Mouse (Mus musculus): ENCODE data around the gene Marveld3. TPM values are rescaled to one million over a fixed set of nuclear protein-coding genes. Genes with fewer than 3 reads are reported as not detected.

Gene Marveld3
- total RNA-seq (2021), result under 1 TPM; 0.18 to 0.27 TPM
- long read RNA-seq, experiment 1, partial matches to known transcripts, result 0 of 1 reads
- long read RNA-seq, experiment 1, other reads (novel, unspliced or antisense), result 1 of 1 reads
- long read RNA-seq, experiment 2, result 0 reads

DNA sequence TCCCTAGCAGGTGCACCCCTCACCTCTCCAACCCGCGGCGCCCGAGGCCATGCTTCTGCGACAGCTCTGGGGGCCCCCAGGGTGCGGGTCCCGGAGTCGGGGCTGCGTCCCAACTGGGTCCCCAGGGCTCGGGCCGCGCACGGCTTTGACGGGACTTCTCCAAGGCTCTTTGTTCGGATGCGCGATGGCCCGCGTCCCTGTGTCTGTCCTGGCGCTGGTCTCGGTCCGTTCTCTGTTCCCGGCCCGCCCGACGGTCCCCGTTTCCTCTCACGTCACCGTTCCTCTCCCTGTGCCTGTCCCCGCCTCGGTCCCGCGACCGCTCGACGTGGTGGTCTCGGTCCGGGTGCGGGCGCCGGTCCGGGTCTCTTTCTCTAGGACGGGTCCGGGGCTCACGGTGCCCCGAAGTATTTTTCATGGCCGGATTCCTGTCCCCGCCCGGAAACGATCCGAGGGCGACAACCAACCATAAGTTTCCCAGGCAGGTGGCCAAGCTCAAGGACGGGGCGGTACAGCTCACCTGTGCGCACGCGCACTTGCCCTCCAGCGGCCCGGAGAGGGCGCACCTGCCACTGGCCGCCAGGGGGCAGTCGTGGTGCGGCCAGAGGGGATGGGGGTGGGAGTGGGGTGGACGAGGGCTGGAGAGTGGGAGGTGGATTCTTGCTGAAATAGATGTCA is at the start of gene Marveld3:
TSS of gene Marveld3 (minus strand) at position 511 of the 675 bp plus-strand sequence.
- DNase-seq (ENCODE audit: low spot score in 2 of 2), result no peak

DNA sequence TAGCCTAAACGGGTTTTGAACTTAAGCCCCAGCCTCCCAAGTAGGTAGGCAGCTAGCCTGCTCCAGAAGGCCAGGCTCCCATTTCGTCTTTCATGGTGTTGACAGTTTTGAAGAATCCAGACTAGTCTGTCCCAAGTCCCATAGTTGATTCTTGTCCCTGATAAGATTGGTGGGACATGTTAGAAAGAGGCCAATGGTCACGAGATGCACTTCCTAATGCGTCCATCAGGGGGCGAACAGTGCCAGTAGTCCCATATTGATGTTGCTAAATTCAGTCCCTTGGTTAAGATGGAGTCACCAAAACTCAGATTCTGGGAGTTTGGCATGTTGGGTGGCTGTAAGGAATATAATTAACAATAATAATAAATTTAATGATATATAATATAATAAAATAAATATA is 48.9 kb upstream of the Marveld3 start:
- peak in 1 of 2 experiments; percentile 46 for DNase-seq (ENCODE audit: low spot score in 2 of 2)

DNA sequence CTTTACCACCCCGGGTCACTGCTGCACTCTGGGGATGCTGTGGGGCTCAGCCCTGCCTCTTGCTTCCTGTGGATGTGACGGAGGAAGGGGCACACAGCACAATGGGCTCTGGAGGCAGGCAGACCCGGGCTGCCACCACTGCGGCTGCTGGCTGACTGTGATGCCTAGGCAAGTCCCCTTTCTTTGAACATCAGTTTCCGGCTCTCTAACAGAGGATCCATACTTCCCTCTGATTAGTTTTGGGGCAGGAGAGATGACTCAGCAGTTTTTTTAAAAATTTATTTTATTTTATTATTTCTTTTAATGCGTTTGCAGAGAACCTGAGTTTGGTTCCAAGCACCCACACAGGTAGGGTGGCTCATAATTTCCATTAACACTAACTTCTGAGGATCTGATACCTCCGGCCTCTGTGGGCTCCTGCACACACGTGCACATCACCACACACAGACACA is 47.0 kb upstream of the Marveld3 start:
- no peak for DNase-seq (ENCODE audit: low spot score in 2 of 2)

DNA sequence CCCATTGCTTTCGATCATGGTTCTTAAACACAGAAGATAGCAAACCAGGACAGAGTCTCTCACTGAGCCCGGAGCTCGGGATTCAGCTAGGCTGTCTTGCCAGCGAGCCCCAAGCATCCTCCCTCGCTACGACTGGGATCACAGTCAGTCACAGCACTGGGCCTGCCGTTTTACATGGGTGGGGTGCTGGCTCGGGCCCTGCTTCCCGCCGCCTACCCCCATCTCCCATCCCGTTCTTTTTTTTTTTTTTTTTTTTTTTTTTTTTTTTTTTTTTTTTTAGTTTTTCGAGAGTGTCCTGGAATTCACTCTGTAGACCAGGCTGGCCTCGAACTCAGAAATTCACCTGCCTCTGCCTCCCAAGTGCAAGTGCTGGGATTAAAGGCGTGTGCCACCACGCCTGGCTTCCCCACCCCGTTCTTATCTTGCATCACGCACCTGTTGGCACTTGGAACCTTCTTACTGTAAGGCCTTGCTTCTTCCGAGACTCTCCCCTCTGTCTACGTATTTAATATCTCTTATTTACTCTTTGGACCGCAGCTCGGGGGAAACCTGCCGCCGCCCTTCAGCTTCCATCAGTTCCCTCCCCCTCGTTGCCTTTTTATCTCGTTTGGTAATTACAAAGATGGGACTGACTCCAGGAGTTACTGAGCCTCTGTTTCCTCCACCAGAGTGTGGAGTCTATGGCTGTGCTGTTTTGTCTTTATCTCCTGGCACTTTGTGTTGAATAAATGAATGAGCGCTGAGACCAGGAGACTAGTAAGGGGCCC is 46.4 kb upstream of the Marveld3 start:
- no peak for DNase-seq (ENCODE audit: low spot score in 2 of 2)

DNA sequence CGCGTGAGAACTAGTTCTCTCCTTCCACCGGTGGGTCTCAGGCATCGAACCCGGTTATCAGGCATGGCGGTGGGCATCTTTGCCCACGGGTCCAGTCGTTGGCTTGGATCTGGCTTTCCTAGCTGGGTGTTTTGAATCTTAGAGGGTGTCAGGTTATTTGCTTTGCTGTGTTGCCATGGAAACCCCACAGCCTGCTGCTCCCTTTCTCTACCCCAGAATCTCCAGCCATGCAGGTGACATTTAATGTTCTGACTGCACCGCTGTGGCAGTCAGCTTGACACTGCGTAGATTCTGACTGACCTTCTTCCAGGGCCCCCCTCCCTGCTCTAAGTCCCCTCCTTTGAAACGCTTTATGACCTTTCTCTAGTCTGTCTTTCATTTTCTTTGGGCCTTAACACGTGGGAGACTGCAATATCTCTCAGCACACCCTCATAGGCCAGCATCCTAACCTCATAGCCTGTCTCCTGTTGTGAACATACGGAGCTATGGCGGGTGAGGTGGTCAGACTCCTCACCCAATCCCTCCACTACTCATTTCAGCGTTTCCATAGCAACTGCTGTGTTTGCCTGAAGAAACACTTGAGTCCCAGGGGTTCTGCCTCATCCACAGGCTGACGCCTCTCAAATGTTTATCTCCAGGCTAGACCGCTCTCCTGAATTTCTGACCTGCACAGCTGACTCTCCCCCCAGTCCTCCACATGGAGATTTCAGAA is 44.5 kb upstream of the Marveld3 start:
- DNase-seq (ENCODE audit: low spot score in 2 of 2), result no peak

DNA sequence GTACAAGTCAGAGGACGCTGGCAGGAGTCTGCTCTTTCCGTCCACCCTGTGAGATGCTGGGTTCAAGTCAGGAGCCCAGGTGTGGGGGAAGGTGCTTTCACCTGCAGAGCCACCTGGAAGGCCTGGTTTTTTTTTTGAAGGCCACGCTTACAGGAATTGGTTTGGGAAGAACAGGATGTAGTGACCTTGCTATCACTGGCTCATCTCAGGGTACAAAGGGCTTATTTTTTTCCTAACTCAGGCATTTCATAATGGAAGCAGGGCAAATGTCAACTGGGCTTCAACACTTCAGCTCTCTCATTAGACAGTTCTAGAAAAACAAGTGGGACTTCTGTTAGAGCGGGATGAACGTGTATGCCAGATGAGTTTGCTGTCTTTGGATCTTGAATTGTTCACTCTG is 42.3 kb upstream of the Marveld3 start:
- no peak for DNase-seq (ENCODE audit: low spot score in 2 of 2)

DNA sequence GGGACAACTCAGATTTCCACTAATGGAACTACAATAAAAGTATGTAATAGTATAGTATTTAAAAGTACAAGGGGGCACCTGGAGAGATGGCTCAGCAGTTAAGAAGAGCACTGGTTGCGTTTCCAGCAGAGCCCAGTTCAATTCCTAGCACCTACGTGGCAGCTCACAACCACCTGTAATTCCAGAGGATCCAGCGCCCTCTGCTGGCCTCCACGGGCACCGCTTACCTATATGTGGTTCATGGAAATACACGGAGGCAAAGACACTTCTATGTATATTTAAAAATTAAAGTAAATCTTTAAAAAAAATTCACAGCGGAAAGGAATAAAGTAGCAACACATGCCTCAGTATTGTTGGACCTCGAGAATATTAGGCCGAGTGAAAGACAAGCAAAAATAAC is 41.0 kb upstream of the Marveld3 start:
- DNase-seq (ENCODE audit: low spot score in 2 of 2), result no peak

DNA sequence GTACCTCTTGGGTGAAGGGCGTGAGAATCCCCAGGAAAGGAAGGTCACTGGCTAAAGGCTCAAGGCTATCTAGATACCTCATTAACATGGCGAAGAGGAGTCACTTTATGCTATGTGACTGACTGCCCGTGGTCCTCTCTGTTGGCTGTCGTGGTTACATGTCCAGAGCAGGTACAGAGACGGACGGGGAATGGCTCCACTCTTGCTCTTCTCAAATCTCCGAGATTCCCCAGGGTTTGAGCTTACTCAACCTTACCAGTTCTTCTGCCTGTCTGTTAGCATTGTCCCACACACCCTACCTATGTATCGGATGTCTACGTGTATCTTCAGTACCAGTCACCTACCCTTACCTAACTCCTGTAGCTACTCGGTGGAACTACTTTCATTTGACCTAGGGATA is 38.0 kb upstream of the Marveld3 start:
- DNase-seq (ENCODE audit: low spot score in 2 of 2), result no peak

DNA sequence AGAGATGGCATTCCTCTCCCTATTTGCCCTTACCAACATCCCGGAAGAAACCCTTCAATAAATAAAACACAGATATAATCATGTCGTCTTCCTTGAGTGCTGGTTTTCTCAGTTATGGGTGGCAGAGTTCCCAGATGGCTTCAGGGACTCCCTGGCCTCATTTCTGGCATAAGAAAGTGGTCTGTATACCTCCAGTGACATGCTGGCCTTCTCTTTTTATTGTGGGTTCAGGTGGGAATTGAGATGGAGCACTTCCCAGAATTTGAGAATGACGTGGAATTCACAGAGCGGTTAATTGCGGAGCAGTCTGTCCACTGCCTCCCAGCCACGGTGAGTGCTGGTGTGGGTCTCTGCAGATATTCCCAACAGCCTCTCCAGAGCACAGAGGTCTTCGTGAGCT is 36.1 kb upstream of the Marveld3 start:
- no peak for DNase-seq (ENCODE audit: low spot score in 2 of 2)

DNA sequence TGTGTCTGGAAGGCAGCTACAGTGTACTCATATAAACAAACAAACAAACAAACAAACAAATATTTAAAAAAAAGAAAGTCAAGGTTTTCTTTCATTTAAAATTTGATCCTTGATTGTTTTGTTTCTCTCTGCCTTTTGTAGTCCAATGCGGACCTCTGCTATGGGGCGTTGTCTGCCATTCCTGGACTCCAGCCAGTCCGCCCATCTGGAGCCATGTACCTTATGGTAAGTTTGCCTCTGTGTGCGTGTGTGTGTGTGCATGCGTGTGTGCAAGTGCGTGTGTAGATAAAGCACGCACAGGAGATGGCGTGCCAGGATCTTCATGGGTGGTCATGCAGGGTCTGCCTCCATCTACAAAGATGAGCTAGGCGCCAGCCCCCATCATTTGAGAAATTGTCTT is 35.4 kb upstream of the Marveld3 start:
- no peak for DNase-seq (ENCODE audit: low spot score in 2 of 2)

DNA sequence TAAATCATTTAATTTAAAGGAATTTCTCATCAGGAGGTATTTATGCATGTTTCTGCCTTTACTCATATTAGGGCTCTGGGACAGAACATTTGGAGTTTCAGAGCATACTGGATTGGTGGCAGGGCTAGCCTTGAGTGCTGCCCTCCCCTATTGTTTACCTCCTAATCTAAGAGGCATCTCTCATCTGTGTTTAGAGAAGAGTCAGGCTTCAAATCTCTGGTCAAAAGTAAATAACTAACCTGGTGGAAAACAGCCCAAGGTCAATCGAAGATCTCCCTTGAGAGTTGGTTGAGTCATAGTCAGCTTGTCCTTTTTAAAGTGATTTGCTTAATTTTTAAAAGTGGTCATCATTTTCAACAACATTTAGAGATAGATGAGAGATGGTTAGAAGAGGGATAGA is 30.9 kb upstream of the Marveld3 start:
- DNase-seq (ENCODE audit: low spot score in 2 of 2), result no peak

DNA sequence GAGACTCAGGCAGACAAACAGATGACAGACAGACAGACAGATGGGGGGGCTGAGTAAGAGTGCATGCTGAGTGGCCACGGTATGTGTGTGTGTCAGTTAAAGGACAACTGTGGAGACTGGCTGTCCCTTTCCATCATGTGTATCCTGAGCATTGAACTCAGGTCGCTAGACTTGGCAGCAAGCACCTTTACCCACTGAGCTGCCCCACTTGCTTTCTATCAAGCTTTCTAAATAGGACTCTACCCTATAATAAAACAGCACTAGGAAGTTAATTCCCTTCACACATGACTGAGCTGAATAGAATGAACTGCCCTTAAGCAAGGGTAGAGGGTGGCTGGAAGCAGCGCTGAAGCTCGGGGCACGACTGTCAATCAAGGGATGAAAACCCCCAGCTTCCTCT is 30.2 kb upstream of the Marveld3 start:
- DNase-seq (ENCODE audit: low spot score in 2 of 2), result no peak

DNA sequence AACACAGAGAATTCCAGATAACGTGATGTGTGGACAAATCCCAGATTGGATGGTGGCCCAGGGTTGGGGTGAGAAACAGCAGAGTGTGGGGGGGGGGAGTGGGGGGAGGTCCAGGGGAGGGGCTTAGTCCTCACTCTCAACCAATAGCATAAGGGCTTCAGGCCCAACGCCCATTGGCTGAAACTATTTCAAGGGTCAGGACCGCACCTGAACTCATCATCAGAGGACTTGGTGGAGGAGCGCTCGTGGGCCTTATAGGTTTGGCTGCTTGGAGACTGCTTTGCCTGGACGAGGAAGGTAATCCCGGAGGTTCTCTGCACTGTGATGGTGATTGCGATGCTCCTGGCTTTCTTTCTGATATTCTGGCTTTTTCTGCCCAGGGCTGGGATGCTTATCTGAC is 28.2 kb upstream of the Marveld3 start, which contains the start of gene Tat:
TSS of gene Tat (plus strand) at position 214 of the 400 bp plus-strand sequence.
- DNase-seq (ENCODE audit: low spot score in 2 of 2), result no peak

DNA sequence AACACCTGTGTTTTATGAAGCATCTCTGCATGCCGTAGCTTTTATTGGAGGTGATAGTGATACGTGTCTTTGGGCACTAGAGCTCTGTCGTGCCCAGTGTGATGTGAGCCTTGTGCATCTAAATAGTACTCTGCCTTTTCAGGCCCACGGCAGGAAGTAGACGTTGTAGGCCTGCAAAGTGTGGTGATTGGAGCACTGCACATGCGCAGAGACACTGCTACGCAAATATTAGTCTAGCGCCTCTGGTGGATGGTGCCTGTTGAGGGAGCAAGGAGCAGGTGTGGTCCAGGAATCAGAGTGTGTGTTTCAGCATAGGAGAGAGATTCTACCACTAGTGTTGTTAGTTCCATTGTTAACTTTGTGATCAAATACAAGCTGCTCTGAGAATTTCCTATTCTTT is 27.1 kb upstream of the Marveld3 start:
- DNase-seq (ENCODE audit: low spot score in 2 of 2), result no peak

DNA sequence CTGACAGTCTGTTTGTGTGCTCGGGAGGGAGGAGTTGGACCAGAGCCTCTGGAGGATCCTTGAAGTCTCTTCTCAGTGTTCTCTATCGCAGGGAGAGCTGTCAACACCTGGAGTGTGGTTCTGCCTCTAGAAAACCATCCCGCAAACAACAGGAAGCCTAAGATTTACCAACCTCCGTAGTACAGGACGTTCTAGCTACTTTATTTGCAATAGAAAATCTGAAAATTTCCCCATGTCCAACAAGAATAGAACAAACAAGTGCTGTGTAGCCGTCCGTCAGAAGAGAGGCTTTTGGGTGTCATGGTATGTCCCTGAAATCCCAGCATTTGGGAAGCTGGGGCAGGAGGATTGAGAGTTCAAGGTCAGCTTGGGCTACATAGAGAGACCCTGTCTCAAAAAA is 25.8 kb upstream of the Marveld3 start:
- DNase-seq (ENCODE audit: low spot score in 2 of 2), result no peak

DNA sequence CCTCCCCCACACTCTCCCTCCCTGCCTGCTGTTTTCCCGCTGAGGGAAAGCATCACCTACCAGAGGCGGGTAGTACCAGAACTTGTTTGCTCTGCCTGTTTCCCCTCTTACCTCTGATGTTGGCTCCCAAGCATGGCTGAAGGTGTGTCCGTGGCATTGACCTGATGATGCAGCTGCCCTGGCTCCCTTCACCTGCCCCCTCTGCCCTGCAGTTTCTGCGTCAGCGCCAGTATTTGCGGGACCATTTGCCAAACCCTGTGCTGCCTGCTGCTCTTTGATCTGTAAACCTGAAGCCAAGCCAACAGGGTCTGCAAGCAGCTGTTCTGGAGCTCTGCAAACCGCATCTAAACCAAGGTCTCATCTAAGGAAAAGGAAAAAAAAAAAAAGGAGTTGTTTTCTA is 24.4 kb upstream of the Marveld3 start:
- no peak for DNase-seq (ENCODE audit: low spot score in 2 of 2)

DNA sequence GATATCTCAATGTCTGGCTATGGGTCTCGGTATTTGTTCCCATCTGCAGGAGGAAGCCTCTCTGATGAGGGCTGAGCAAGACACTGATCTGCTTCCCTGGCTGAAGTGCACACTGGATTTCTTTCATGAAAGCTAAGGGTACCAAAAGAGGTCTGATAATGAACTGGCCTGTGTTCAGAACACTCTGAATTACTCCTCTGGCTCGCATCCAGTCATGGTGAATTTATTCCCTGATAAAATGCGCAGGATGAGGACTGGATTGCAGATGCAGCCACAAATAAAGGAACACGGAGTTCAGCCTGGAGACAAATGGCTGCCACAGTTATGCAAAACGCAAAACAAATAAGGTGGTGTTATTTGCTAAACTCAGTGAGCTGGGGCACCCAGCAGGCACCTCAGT is 21.9 kb upstream of the Marveld3 start:
- no peak for DNase-seq (ENCODE audit: low spot score in 2 of 2)

DNA sequence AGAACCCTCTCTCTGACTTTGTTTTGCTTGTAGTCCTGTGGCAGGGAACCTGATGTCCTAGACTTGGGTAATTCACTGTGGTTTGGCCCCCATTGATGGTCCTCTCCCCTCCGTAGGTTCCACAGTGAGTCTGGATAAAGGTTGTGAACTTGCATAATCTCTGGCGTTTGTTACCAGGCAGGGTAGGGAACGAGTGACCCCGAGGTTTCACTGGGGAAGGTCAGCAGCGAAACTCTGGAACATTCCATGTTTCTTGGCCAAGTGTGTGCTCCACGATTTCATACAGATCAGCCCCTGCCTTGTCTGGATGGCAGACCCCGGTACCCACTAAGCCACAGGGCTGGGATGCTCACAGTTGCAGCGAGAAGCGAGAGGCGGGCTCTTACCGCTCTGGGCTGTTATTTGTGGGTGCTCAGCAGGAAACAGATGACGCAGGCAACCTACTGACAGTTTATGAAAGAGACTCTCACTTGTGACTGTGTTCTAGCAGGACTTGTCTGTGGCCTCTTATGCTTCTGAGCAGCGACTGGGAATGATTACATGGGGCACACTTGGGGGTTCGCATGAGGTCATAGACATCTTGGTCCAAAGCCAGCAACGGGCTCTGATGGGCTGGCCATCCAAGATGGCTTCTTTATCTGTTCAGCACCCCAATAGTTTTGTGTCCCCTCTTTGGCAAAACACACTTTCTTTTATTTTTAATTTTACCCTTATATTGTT is 20.5 kb upstream of the Marveld3 start:
- DNase-seq (ENCODE audit: low spot score in 2 of 2), result no peak

DNA sequence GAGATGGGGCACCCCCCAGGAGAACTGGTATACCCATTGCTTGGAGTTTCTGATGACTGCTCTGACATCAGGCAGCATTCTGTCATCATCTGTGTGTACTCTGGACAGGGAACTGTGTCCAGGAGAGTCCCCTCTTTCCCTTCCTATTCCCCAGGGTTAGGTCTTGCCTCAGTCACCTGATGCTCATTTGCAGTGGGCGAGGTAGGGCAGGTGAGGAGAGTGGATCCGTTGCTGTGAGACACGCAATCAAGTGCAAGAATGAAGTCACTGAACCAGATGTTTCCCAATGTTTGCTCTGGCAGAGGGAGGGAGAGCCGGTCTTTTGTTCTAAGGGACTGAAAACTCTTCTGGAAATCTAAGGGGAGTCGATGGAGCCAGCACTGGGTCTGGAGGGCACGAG is 17.3 kb upstream of the Marveld3 start:
- DNase-seq (ENCODE audit: low spot score in 2 of 2), result no peak

DNA sequence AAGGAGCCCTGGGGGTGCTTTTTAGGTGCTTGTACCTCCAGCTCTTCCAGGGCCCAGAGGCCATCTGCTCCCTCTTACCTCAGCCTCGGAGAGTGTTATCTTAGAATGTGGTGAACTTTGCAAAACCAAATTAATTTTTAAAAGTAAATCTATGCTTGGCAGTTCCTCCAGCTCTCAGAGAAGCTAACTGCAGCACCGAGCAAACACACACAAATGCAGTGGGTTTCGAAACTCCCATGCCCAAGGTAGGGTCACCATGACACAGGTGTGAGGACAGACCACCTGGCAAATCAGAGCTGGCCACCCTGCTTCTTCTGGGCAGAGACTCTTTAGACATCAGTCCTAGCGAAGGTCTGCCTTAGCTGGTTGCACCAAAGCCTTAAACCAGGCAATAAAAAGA is 10.9 kb upstream of the Marveld3 start:
- DNase-seq (ENCODE audit: low spot score in 2 of 2), result no peak

DNA sequence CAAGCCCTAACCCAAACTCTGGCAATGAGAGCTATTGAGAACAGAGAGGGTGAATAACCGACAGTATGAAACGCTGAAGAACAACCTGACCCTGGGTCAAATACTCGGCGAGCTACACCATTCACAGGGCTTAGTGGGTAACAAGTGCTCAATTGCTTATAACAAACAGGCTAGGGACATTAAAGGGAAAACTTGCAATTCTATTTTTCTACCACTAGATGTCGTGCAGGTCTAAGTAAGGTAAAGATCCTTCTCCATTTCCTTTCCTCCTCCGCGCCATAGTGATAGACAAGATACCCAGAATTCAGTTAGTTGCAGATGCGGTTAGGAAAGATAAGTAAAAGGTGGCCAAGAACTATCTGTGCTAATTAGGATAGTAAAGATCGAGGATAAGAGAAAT is 8.3 kb upstream of the Marveld3 start:
- DNase-seq (ENCODE audit: low spot score in 2 of 2), result no peak

All from gastrocnemius, postnatal 4 days (tissue).